Mouse (Mus musculus): ENCODE results near the gene Olfr498.

Gene Olfr498

GRCm38 (mm10) chr7:108465026-108465425 lies at the start of gene Olfr498:
Gene Olfr498 (plus strand): TSS chr7:108465326.
- DNase-seq (ENCODE audit: low read depth, low spot score): no peak

- DNase-seq (ENCODE audit: low read depth, low spot score): no peak
Measured at GRCm38 (mm10) chr7:108420121-108420520, 45.0 kb upstream of the Olfr498 start, which contains the start of gene Olfr497. Gene Olfr497 (plus strand): TSS chr7:108420421.
